Mouse (Mus musculus) limb, embryonic 11.5 days (tissue): ENCODE data around the gene Cldn10. TPM values are rescaled to one million over a fixed set of nuclear protein-coding genes. Genes with fewer than 3 reads are reported as not detected.

Source experiments
- ATAC-seq: fragments of 200-750 bp; cut with Nextera tagmentation; 2 replicates; pipeline ENCODE4 v1.8.0; 2017; ENCODE audit warnings: low read depth; ENCODE audit not compliant: insufficient number of reproducible peaks, low FRiP score, low TSS enrichment
- DNase-seq: peaks from one replicate; pipeline ENCODE4 v3.0.0-alpha.2; 2015; ENCODE audit warnings: low spot score
- H3K27ac ChIP-seq: fragments of 300-500 bp; sonication (generic); replicated peaks from 2 replicates; pipeline ENCODE4 v1.5.1; 2014; ENCODE audit warnings: low read depth, mild to moderate bottlenecking, low read length
- H3K27me3 ChIP-seq: fragments of 300-500 bp; sonication (generic); 2 replicates; pipeline ENCODE4 v1.6.1; 2014; ENCODE audit warnings: mild to moderate bottlenecking, low read length, mixed read lengths; ENCODE audit not compliant: control insufficient read depth, insufficient read depth
- H3K36me3 ChIP-seq: fragments of 300-500 bp; sonication (generic); 2 replicates; pipeline ENCODE4 v1.6.1; 2014; ENCODE audit warnings: mild to moderate bottlenecking, low read length, moderate library complexity, mixed read lengths; ENCODE audit not compliant: control insufficient read depth, insufficient read depth
- H3K4me1 ChIP-seq: fragments of 300-500 bp; sonication (generic); 2 replicates; pipeline ENCODE4 v1.6.1; 2014; ENCODE audit warnings: low read length, mixed read lengths; ENCODE audit not compliant: control insufficient read depth, insufficient read depth
- H3K4me2 ChIP-seq: fragments of 300-500 bp; sonication (generic); 2 replicates; pipeline ENCODE4 v1.6.1; 2014; ENCODE audit warnings: low read depth, mild to moderate bottlenecking, moderate library complexity; ENCODE audit not compliant: severe bottlenecking
- H3K4me3 ChIP-seq: fragments of 300-500 bp; sonication (generic); 2 replicates; pipeline ENCODE4 v1.5.1; 2014; ENCODE audit warnings: low read depth, low read length
- H3K9ac ChIP-seq: fragments of 300-500 bp; sonication (generic); 2 replicates; pipeline ENCODE4 v1.6.1; 2014; ENCODE audit warnings: mild to moderate bottlenecking, low read length
- H3K9me3 ChIP-seq: fragments of 300-500 bp; sonication (generic); 2 replicates; pipeline ENCODE4 v1.6.1; 2016; ENCODE audit warnings: low read length; ENCODE audit not compliant: control insufficient read depth
- WGBS: fragments of 180-500 bp; shearing (Covaris S2); extraction: QIAGEN DNeasy Blood & Tissue Kit; methylation state at CpG from one replicate; pipeline ENCODE4 v1.1.7; 2014; 5-methylcytosine and 5-hydroxymethylcytosine counted together
- polyA plus RNA-seq: library from polyadenylated mRNA; unstranded; fragments of >200 nt; fragmentation: Nextera tagmentation; extraction: Ambion mirVana; gene quantifications from 2 replicates; pipeline ENCODE4 v1.2.1, GENCODE M21; 2014

Gene Cldn10
- polyA plus RNA-seq, 1 experiment from 2014 or later = 1.2 TPM

- no peak overlapping the region for H3K9ac ChIP-seq
- WGBS = 93% methylated on average over 7 of the region's 7 CpGs
- H3K4me2 ChIP-seq = no peak overlapping the region
- no peaks in the 10 kb centered on the region for H3K36me3 ChIP-seq
- H3K27me3 ChIP-seq = 0 out of 2 replicates have a peak, but pooled peaks cover 2% of the 10 kb centered on the region
- H3K4me3 ChIP-seq = no peak overlapping the region
- H3K9me3 ChIP-seq = no peaks in the 10 kb centered on the region
- no peak overlapping the region for H3K27ac ChIP-seq
- DNase-seq (no peak), ATAC-seq (no peak)
- no peaks in the 10 kb centered on the region for H3K4me1 ChIP-seq
Observed at GRCm38 (mm10) chr14:118792957-118793356, 5.2 kb downstream of the Cldn10 start.

- DNase-seq (no peak), ATAC-seq (no peak)
- Histone ChIP-seq H3K4me1 (no peaks in the 10 kb centered on the region), H3K36me3 (no peaks in the 10 kb centered on the region), H3K9me3 (no peaks in the 10 kb centered on the region), H3K4me2 (no peak overlapping the region), H3K27ac (no peak overlapping the region), H3K27me3 (0 out of 2 replicates have a peak, but pooled peaks cover 2% of the 10 kb centered on the region), H3K4me3 (no peak overlapping the region), H3K9ac (no peak overlapping the region)
- 91% methylated on average over 6 of the region's 6 CpGs for WGBS
Observed at GRCm38 (mm10) chr14:118793416-118793815, 5.7 kb downstream of the Cldn10 start.

- Histone ChIP-seq H3K27ac (no peak overlapping the region), H3K4me3 (no peak overlapping the region), H3K27me3 (0 out of 2 replicates have a peak, but pooled peaks cover 2% of the 10 kb centered on the region), H3K4me1 (no peaks in the 10 kb centered on the region), H3K36me3 (no peaks in the 10 kb centered on the region), H3K4me2 (no peak overlapping the region), H3K9ac (no peak overlapping the region), H3K9me3 (no peaks in the 10 kb centered on the region)
- WGBS = 58% methylated on average over 1 of the region's 1 CpGs
- ATAC-seq = no peak
- DNase-seq = no peak
Observed at GRCm38 (mm10) chr14:118794196-118794595, 6.5 kb downstream of the Cldn10 start.

- no peak overlapping the region for H3K9ac ChIP-seq
- H3K36me3 ChIP-seq = no peaks in the 10 kb centered on the region
- H3K4me2 ChIP-seq = no peak overlapping the region
- no peak overlapping the region for H3K27ac ChIP-seq
- H3K27me3 ChIP-seq = 0 out of 2 replicates have a peak, but pooled peaks cover 2% of the 10 kb centered on the region
- ATAC-seq (no peak), DNase-seq (no peak)
- WGBS = 83% methylated on average over 2 of the region's 2 CpGs
- H3K9me3 ChIP-seq = no peaks in the 10 kb centered on the region
- no peaks in the 10 kb centered on the region for H3K4me1 ChIP-seq
- no peak overlapping the region for H3K4me3 ChIP-seq
Observed at GRCm38 (mm10) chr14:118794893-118795292, 7.2 kb downstream of the Cldn10 start.

- Histone ChIP-seq H3K27ac (no peak overlapping the region), H3K9ac (no peak overlapping the region), H3K36me3 (no peaks in the 10 kb centered on the region), H3K4me1 (no peaks in the 10 kb centered on the region), H3K27me3 (no peaks in the 10 kb centered on the region), H3K9me3 (no peaks in the 10 kb centered on the region), H3K4me2 (no peak overlapping the region), H3K4me3 (no peak overlapping the region)
- ATAC-seq (peak; percentile 56; the same call in 1 of the 2 replicates), DNase-seq (no peak)
- WGBS = 63% methylated on average over 10 of the region's 10 CpGs
Observed at GRCm38 (mm10) chr14:118795915-118796693, 8.4 kb downstream of the Cldn10 start.

- no peak overlapping the region for H3K27ac ChIP-seq
- no peaks in the 10 kb centered on the region for H3K36me3 ChIP-seq
- no peak for DNase-seq
Observed at GRCm38 (mm10) chr14:118796694-118797058, 9.0 kb downstream of the Cldn10 start.

GRCm38 (mm10) chr14:118797270-118797669, 9.6 kb downstream of the Cldn10 start:
- DNase-seq (no peak), ATAC-seq (no peak)
- H3K36me3 ChIP-seq = no peaks in the 10 kb centered on the region
- H3K9ac ChIP-seq = no peak overlapping the region
- H3K27me3 ChIP-seq = no peaks in the 10 kb centered on the region
- H3K4me3 ChIP-seq = no peak overlapping the region
- no peak overlapping the region for H3K4me2 ChIP-seq
- H3K4me1 ChIP-seq = no peaks in the 10 kb centered on the region
- no peak overlapping the region for H3K27ac ChIP-seq
- no peaks in the 10 kb centered on the region for H3K9me3 ChIP-seq
- WGBS = 77% methylated on average over 9 of the region's 9 CpGs

More at GRCm38 (mm10) chr14:118796694-118797058, 9.0 kb downstream of the Cldn10 start:
- no peak for ATAC-seq
- Histone ChIP-seq H3K4me2 (no peak overlapping the region), H3K4me1 (no peaks in the 10 kb centered on the region), H3K9me3 (no peaks in the 10 kb centered on the region), H3K9ac (no peak overlapping the region), H3K4me3 (no peak overlapping the region), H3K27me3 (no peaks in the 10 kb centered on the region)
- WGBS = 61% methylated on average over 5 of the region's 5 CpGs

GRCm38 (mm10) chr14:118799918-118800317, 12.2 kb downstream of the Cldn10 start:
- no peak for DNase-seq
- H3K9ac ChIP-seq = no peak overlapping the region
- ATAC-seq = no peak
- 60% methylated on average over 9 of the region's 9 CpGs for WGBS
- H3K4me3 ChIP-seq = no peak overlapping the region
- no peaks in the 10 kb centered on the region for H3K9me3 ChIP-seq
- H3K27me3 ChIP-seq = no peaks in the 10 kb centered on the region
- no peaks in the 10 kb centered on the region for H3K36me3 ChIP-seq
- H3K4me2 ChIP-seq = no peak overlapping the region
- H3K4me1 ChIP-seq = no peaks in the 10 kb centered on the region
- H3K27ac ChIP-seq = no peak overlapping the region
